Mouse (Mus musculus) ES-Bruce4 (cell line): ENCODE measurements around the gene Kank3.

Experiments used
- CTCF ChIP-seq: IDR thresholded peaks from one replicate; pipeline ENCODE4 v1.8.1; 2011; ENCODE audit warnings: low read depth, low read length
- EP300 ChIP-seq: IDR thresholded peaks from 2 replicates; pipeline ENCODE4 v1.6.1; 2011; ENCODE audit warnings: low read depth, low read length; ENCODE audit not compliant: insufficient read depth
- POLR2A ChIP-seq: IDR thresholded peaks from one replicate; pipeline ENCODE4 v1.8.1; 2011; ENCODE audit warnings: low read length; ENCODE audit not compliant: insufficient read depth

DNA sequence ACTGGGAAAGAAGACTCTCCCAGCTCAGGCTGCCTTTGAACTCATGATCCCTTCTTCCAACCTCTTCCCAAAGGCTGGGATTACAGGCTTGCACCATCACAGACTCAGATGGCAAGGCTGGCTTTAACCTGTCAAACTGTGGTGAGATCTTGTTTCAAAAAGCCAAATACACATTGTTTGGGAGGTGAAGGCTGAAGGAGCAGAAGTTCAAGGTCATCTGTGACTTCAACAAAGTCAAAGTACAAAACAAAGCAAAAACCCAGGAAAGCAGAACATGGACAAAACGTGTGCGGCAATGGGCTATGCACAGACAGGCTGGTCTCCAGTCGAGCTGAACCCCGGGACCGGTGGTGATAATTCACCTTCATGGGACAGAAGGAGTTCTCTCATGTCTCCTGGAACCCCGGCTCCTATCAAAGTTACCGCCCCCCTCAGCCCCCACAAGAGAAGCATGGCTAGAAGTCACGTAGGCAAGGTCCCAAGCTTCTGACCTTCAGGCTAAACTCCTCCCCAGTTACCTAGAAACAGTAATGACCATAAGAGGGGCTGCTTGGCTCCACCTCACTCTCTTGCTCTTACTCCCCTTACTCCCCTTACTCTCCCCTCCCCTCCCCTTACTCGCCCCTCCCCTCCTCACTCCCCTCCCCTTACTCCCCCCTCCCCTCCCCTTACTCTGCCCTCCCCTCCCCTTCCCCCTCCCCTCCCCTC, 3.0 kb upstream of the Kank3 start:
- peak; percentile 86 for TF ChIP-seq EP300
- no peak for TF ChIP-seq CTCF
- no peak for TF ChIP-seq POLR2A
